Mouse (Mus musculus) stomach, embryonic 16.5 days (tissue): ENCODE data around the gene Six4. TPM values are rescaled to one million over a fixed set of nuclear protein-coding genes. Genes with fewer than 3 reads are reported as not detected.

Experiments
- ATAC-seq: fragments of 200-750 bp; cut with Nextera tagmentation; 2 replicates; pipeline ENCODE4 v1.8.0; 2017; ENCODE audit warnings: moderate number of reproducible peaks, moderate TSS enrichment; ENCODE audit not compliant: insufficient read depth, low FRiP score
- H3K27ac ChIP-seq: fragments of 300-500 bp; sonication (generic); 2 replicates; pipeline ENCODE4 v1.5.1; 2014; ENCODE audit warnings: low read length
- H3K27me3 ChIP-seq: fragments of 300-500 bp; sonication (generic); 2 replicates; pipeline ENCODE4 v1.6.1; 2014; ENCODE audit warnings: low read length, control low read depth, mixed read lengths; ENCODE audit not compliant: control insufficient read depth, insufficient read depth
- H3K36me3 ChIP-seq: fragments of 300-500 bp; sonication (generic); 2 replicates; pipeline ENCODE4 v1.6.1; 2014; ENCODE audit warnings: low read length; ENCODE audit not compliant: control insufficient read depth, insufficient read depth
- H3K4me1 ChIP-seq: fragments of 300-500 bp; sonication (generic); 2 replicates; pipeline ENCODE4 v1.6.1; 2014; ENCODE audit warnings: low read length, control low read depth, mixed read lengths; ENCODE audit not compliant: control insufficient read depth, insufficient read depth
- H3K4me2 ChIP-seq: fragments of 300-500 bp; sonication (generic); 2 replicates; pipeline ENCODE4 v1.6.1; 2014; ENCODE audit warnings: low read depth, low read length, mixed read lengths
- H3K4me3 ChIP-seq: fragments of 300-500 bp; sonication (generic); replicated peaks from 2 replicates; pipeline ENCODE4 v1.5.1; 2014; ENCODE audit warnings: mild to moderate bottlenecking, low read length
- H3K9ac ChIP-seq: fragments of 300-500 bp; sonication (generic); 2 replicates; pipeline ENCODE4 v1.6.1; 2014; ENCODE audit warnings: low read length
- H3K9me3 ChIP-seq: fragments of 300-500 bp; sonication (generic); replicated peaks from 2 replicates; pipeline ENCODE4 v1.6.1; 2016; ENCODE audit warnings: low read length, control low read depth; ENCODE audit not compliant: control insufficient read depth
- WGBS: fragments of 180-500 bp; shearing (Covaris S2); extraction: QIAGEN DNeasy Blood & Tissue Kit; methylation state at CpG from one replicate; pipeline ENCODE4 v1.1.7; 2014; 5-methylcytosine and 5-hydroxymethylcytosine counted together
- polyA plus RNA-seq: library from polyadenylated mRNA; unstranded; fragments of >200 nt; fragmentation: Nextera tagmentation; extraction: Ambion mirVana; gene quantifications from 2 replicates; pipeline ENCODE4 v1.2.1, GENCODE M21; 2015

Six4 gene
- polyA plus RNA-seq, 1 experiment from 2014 or later = 0.56 TPM

GRCm38 (mm10) chr12:73050305-73050704 lies 63.0 kb downstream of the Six4 start:
- Histone ChIP-seq H3K4me3 (no peak overlapping the region), H3K4me1 (peaks cover 11% of the 10 kb centered on the region), H3K9ac (no peak overlapping the region), H3K27me3 (peaks cover 85% of the 10 kb centered on the region), H3K9me3 (no peaks in the 10 kb centered on the region), H3K27ac (no peak overlapping the region), H3K4me2 (no peak overlapping the region), H3K36me3 (no peaks in the 10 kb centered on the region)
- 2% methylated on average over 13 of the region's 13 CpGs for WGBS
- no peak for ATAC-seq

Other genes starting within 250 kb of the Six4 start
- not detected in 2 replicates for gene Six6, start 173.6 kb downstream of the Six4 start, polyA plus RNA-seq
- gene 4930447C04Rik, start 172.7 kb downstream of the Six4 start, polyA plus RNA-seq = 1.6 and 1.7 TPM in 2 replicates
- 0.06 and 1.9 TPM in 2 replicates for gene Six1, start 59.6 kb downstream of the Six4 start, polyA plus RNA-seq
- 24.4 and 25.9 TPM in 2 replicates for gene Mnat1, start 10.3 kb upstream of the Six4 start, polyA plus RNA-seq
- gene Trmt5, start 173.3 kb upstream of the Six4 start, polyA plus RNA-seq = 15.7 TPM in 2 replicates
- gene Slc38a6, start 173.3 kb upstream of the Six4 start, polyA plus RNA-seq = 5.1 and 8.3 TPM in 2 replicates